Mouse (Mus musculus) embryonic fibroblast, embryonic 13.5 days (primary cell): ENCODE data around the gene Appbp2.

Experiments
- CTCF ChIP-seq: IDR thresholded peaks from 2 replicates; pipeline ENCODE4 v1.5.1; 2011; ENCODE audit warnings: mild to moderate bottlenecking, control low read depth, low read length, moderate library complexity, borderline replicate concordance; ENCODE audit not compliant: insufficient read depth
- POLR2A ChIP-seq: IDR thresholded peaks from 2 replicates; pipeline ENCODE4 v1.6.1; 2011; ENCODE audit warnings: low read depth, mild to moderate bottlenecking, control low read depth, low read length, moderate library complexity

GRCm38 (mm10) chr11:85170058-85170740, 64.7 kb downstream of the Appbp2 start, which contains the start of gene 1700125H20Rik:
- TF ChIP-seq CTCF (peak; percentile 93), POLR2A (no peak)
